Mouse (Mus musculus): Measurements from ENCODE around the gene Traf7.

Gene Traf7

GRCm38 (mm10) chr17:24478663-24479380 is 48.9 kb downstream of the Traf7 start, which contains the start of gene Mlst8:
TSS of gene Mlst8 (minus strand) at chr17:24479078.
- peak; percentile 98 to 100 for DNase-seq (ENCODE audit: inconsistent age in 2 of 2, low spot score in 1 of 2)

GRCm38 (mm10) chr17:24477985-24478600 is 49.6 kb downstream of the Traf7 start:
- peak in 1 of 2 experiments; percentile 63 for DNase-seq (ENCODE audit: inconsistent age in 2 of 2, low spot score in 1 of 2)

DNA sequence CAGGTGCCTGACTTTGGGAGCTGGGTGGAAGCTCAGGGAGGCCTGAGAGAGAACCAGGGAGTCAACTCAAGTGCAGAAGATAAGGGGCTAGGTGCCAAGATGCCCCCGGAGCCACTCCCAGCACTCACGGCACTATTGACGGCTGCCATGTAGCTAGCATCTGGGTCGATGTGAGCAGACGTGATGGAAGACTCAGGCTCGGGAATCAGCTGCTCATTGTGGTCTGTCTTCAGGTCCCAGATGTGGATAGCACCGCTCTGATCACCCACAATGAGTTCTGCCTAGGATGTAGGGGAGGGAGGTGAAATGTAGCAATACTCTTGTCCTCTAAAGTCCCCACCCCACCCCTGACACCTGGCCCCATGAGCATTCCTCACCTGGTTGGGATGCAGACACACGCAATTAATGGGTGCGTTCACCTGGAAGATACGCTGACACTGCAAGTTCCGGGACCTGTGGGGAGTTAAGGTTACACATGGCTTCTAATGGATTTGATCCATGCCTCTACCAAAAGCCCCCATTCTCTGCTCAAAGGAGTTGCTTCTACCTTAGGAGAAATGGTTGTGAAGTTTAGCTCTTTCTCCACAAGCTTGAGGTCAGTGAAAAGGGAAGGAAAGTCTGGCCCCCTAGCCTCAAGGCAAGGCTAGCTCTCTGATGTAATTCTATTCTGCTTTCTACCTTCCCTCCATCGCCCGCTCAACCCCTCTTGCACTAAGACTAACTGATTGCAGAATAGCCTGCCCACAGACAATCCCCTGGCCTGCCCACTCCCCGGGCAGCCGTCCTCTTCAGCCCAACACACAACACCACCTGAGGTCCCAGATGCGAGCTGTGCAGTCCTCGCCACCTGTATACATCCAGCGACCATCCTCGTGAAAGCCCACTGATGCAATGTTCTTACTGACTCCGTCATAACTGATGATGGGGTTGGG is 50.4 kb downstream of the Traf7 start:
- DNase-seq (ENCODE audit: inconsistent age in 2 of 2, low spot score in 1 of 2): no peak

- DNase-seq (ENCODE audit: inconsistent age in 2 of 2, low spot score in 1 of 2): peak in 1 of 2 experiments; percentile 50
Observed at GRCm38 (mm10) chr17:24476022-24476776, 51.5 kb downstream of the Traf7 start.

- no peak for DNase-seq (ENCODE audit: inconsistent age in 2 of 2, low spot score in 1 of 2)
Observed at GRCm38 (mm10) chr17:24475586-24475985, 52.2 kb downstream of the Traf7 start.

GRCm38 (mm10) chr17:24474557-24474956 is 53.2 kb downstream of the Traf7 start:
- DNase-seq (ENCODE audit: inconsistent age in 2 of 2, low spot score in 1 of 2): peak in 1 of 2 experiments; percentile 58

GRCm38 (mm10) chr17:24473612-24474275 is 54.0 kb downstream of the Traf7 start, which contains the start of gene Bricd5:
TSS of gene Bricd5 (plus strand) at chr17:24473884.
- peak in 1 of 2 experiments; percentile 49 for DNase-seq (ENCODE audit: inconsistent age in 2 of 2, low spot score in 1 of 2)

- DNase-seq (ENCODE audit: inconsistent age in 2 of 2, low spot score in 1 of 2): peak; percentile 89 to 94
Observed at GRCm38 (mm10) chr17:24472512-24472911, 55.2 kb downstream of the Traf7 start.

GRCm38 (mm10) chr17:24470701-24471527 is 56.8 kb downstream of the Traf7 start:
- peak; percentile 72 to 80 for DNase-seq (ENCODE audit: inconsistent age in 2 of 2, low spot score in 1 of 2)

DNA sequence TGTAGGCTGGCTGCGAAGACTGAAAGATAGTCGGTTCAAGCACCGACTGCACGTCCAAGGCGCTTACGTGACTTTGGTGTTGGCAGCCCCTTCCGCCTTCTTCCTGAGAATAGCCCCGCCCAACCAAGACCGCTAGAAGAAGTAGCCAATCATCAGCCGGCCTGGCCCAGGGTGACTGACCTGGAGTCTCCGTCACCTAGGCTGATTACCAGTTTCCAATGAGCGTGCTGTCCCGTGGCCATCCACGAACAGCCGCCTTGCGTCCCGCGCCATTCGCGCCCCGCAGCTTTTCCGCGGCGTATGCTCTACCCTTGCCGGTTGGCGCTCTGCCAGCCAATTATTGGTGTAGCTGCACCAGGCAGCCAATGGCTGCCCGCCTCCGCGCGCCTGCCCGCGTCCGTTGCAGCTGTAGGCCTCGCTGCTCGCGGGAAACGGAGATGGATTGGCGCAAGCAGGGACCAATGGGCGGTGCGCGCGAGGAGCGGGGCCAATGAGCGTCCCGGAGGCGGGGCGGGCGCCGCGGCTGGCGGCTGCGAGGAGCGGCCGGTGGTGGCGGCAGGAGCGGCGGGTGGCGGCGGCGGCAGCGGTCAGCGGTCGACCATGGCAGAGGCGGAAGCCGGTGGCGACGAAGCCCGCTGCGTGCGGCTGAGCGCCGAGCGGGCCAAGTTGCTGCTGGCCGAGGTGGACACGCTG is 57.7 kb downstream of the Traf7 start, which contains the start of the genes E4f1 and Pgp:
Gene E4f1, minus strand, starts transcription at position 404 of the 693 bp plus-strand sequence.
Gene Pgp, plus strand, starts transcription at position 483 of the 693 bp plus-strand sequence.
- peak; percentile 99 to 100 for DNase-seq (ENCODE audit: inconsistent age in 2 of 2, low spot score in 1 of 2)

DNA sequence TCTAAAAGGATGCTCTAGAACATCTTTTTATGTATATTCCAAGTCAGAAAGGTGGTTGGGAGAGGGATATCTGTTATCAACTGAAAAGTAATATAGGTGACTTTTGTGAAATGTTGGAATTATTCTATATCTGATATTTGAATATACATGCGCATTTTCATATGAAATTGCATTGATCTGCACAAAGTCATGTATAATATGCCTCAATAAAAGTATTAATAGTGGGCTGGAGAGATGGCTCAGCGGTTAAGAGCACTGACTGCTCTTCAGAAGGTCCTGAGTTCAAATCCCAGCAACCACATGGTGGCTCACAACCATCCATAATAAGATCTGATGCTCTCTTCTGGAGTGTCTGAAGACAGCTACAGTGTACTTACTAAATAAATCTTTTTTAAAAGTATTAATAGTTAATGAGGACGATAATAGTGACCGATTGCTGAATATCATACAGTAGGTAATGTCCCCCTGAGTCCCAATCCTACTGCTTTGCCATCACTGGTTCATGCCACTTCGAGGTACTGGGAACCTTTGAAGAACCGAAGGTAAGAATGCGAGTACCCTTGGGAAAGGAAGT is 58.3 kb downstream of the Traf7 start:
- DNase-seq (ENCODE audit: inconsistent age in 2 of 2, low spot score in 1 of 2): no peak

DNA sequence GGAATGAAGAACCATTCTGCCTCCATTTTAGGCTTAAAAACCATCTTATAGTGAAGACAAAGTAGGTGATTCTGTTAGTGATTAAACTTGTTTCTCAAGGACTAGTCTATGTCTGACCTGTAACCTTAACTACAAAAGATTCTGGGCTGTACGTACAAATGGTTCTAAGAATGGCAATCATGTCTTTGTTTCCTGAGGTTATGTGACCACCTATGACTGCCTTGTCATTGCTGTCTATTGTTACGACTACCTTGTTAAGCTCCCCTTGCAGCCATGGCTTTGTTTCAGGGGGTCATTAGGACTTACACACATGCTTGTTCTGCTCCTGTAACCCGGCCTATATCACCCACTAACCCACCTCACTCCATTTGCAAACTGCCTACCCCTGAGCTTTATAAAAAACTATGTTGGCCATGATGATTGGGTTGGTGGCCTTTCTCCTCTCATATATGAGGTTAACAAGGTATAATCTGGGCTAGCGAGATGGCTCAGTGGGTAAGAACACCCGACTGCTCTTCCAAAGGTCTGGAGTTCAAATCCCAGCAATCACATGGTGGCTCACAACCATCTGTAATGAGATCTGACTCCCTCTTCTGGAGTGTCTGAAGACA is 59.0 kb downstream of the Traf7 start:
- DNase-seq (ENCODE audit: inconsistent age in 2 of 2, low spot score in 1 of 2): no peak

- DNase-seq (ENCODE audit: inconsistent age in 2 of 2, low spot score in 1 of 2): no peak
Observed at GRCm38 (mm10) chr17:24463374-24464133, 64.2 kb downstream of the Traf7 start.

DNA sequence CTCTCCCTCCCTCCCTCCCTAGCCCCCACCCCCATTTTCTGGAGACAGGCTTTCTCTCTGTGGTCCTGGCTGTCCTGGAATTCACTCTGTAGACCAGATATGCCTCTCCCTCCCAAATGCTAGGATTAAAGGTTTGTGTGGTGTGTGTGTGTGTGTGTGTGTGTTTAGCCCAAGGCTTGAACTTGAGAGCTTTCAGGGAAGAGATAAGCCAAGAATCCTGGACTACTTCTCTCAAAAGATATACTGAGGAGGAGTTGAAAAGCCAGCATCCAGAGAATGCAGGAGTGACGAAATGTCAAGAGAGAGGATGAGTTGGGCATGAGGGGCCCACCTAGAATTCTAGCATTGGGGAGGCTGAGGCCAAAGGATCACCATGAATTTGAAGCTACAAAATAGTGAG is 64.8 kb downstream of the Traf7 start:
- DNase-seq (ENCODE audit: inconsistent age in 2 of 2, low spot score in 1 of 2): no peak

DNA sequence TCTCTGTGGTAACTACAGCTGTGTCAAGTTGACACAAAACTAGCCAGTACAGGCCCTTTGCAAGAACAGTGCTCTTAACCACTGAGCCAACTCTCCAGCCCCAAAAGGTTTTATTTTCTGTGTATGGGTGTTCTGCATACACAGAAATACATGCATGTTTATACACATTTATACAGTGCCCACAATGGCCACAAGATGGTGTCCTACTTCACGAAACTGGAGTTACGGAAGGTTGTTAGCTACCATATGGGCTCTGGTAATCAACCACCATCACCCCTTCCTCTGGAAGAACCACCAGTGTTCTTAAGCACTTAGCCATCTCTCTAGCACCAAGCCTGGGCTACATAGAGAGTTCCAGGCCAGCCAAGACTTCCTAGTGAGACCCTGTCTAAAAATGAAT is 66.2 kb downstream of the Traf7 start:
- DNase-seq (ENCODE audit: inconsistent age in 2 of 2, low spot score in 1 of 2): peak in 1 of 2 experiments; percentile 77

All from adrenal gland, adult (tissue).